Mouse (Mus musculus) hindbrain, embryonic 11.5 days (tissue): ENCODE data around the gene Gal. TPM values are rescaled to one million over a fixed set of nuclear protein-coding genes. Genes with fewer than 3 reads are reported as not detected.

Experiments
- ATAC-seq: fragments of 200-750 bp; cut with Nextera tagmentation; 2 replicates; pipeline ENCODE4 v1.8.0; 2017; ENCODE audit warnings: mild to moderate bottlenecking, moderate TSS enrichment, moderate library complexity; ENCODE audit not compliant: low FRiP score
- DNase-seq: peaks from one replicate; pipeline ENCODE4 v3.0.0-alpha.2; 2015; ENCODE audit warnings: low spot score
- H3K27ac ChIP-seq: fragments of 300-500 bp; sonication (generic); 2 replicates; pipeline ENCODE4 v1.5.1; 2014; ENCODE audit warnings: mild to moderate bottlenecking, low read depth, low read length
- H3K27me3 ChIP-seq: fragments of 300-500 bp; sonication (generic); 2 replicates; pipeline ENCODE4 v1.6.1; 2014; ENCODE audit warnings: mild to moderate bottlenecking, low read length, moderate library complexity, mixed read lengths; ENCODE audit not compliant: control insufficient read depth, insufficient read depth
- H3K36me3 ChIP-seq: fragments of 300-500 bp; sonication (generic); 2 replicates; pipeline ENCODE4 v1.6.1; 2014; ENCODE audit warnings: mild to moderate bottlenecking, low read length, moderate library complexity, mixed read lengths; ENCODE audit not compliant: control insufficient read depth, insufficient read depth
- H3K4me1 ChIP-seq: fragments of 300-500 bp; sonication (generic); replicated peaks from 2 replicates; pipeline ENCODE4 v1.6.1; 2014; ENCODE audit warnings: low read length, mixed read lengths; ENCODE audit not compliant: control insufficient read depth, insufficient read depth
- H3K4me2 ChIP-seq: fragments of 300-500 bp; sonication (generic); replicated peaks from 2 replicates; pipeline ENCODE4 v1.6.1; 2014; ENCODE audit warnings: mild to moderate bottlenecking, low read depth, low read length
- H3K4me3 ChIP-seq: fragments of 300-500 bp; sonication (generic); 2 replicates; pipeline ENCODE4 v1.5.1; 2014; ENCODE audit warnings: low read depth, low read length
- H3K9ac ChIP-seq: fragments of 300-500 bp; sonication (generic); 2 replicates; pipeline ENCODE4 v1.6.1; 2014; ENCODE audit warnings: low read depth, low read length
- H3K9me3 ChIP-seq: fragments of 300-500 bp; sonication (generic); 2 replicates; pipeline ENCODE4 v1.6.1; 2016; ENCODE audit warnings: low read length; ENCODE audit not compliant: control insufficient read depth
- WGBS: fragments of 180-500 bp; shearing (Covaris S2); extraction: QIAGEN DNeasy Blood & Tissue Kit; methylation state at CpG from one replicate; pipeline ENCODE4 v1.1.7; 2014; 5-methylcytosine and 5-hydroxymethylcytosine counted together
- polyA plus RNA-seq: library from polyadenylated mRNA; unstranded; fragments of >200 nt; fragmentation: Nextera tagmentation; extraction: Ambion mirVana; gene quantifications from 2 replicates; pipeline ENCODE4 v1.2.1, GENCODE M21; 2014

The Gal gene
- polyA plus RNA-seq, 1 experiment from 2014 or later, result 1.3 TPM

DNA sequence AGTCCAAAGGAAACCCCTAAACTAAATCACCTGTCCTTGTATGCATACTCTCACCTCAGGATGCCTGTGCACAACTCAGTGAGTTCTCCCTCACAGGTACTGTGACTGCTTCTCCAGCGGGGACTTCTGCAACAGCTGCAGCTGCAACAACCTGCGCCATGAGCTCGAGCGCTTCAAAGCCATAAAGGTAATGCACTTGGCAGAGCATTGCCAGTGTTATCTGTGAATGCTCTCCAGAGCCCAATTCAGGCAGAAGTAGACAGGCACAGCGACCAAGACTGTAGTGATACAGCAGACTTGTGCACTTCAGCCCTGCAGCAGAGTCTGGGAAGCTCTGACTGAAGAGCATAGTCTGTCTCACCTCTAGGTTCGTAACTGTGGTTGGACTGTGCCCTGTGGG, 12.0 kb downstream of the Gal start:
- H3K27me3 ChIP-seq, result no peaks in the 10 kb centered on the region
- ATAC-seq, result no peak
- no peak overlapping the region for H3K4me2 ChIP-seq
- H3K9me3 ChIP-seq, result 0 out of 2 replicates have a peak, but pooled peaks cover 2% of the 10 kb centered on the region
- H3K4me3 ChIP-seq, result no peak overlapping the region
- 80% methylated on average over 6 of the region's 6 CpGs for WGBS
- H3K27ac ChIP-seq, result no peak overlapping the region
- no peak overlapping the region for H3K9ac ChIP-seq
- DNase-seq, result no peak
- H3K4me1 ChIP-seq, result no peaks in the 10 kb centered on the region
- no peaks in the 10 kb centered on the region for H3K36me3 ChIP-seq

DNA sequence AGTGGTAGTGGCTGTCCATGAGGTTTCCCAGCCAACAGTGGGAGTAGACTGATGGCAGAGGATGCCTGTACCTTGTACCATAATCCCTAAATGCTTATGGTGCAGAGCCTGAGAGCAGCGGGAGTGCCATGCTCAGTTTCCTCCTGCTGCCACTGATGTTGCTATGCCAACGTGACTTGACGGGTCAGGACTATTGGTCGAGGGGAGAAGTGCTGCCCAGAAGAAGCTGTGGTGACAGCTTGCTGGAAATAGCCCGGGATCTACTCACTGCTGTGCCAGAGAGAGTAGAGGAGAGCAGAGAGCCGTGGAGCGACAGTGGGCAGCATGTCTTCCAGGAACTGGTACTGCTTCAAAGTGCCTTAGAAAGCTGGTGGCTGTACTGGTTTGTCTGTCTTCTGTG, 12.4 kb downstream of the Gal start:
- Histone ChIP-seq H3K36me3 (no peaks in the 10 kb centered on the region), H3K9ac (no peak overlapping the region), H3K4me2 (no peak overlapping the region), H3K27me3 (no peaks in the 10 kb centered on the region), H3K27ac (no peak overlapping the region), H3K9me3 (0 out of 2 replicates have a peak, but pooled peaks cover 2% of the 10 kb centered on the region), H3K4me3 (no peak overlapping the region), H3K4me1 (no peaks in the 10 kb centered on the region)
- DNase-seq (no peak), ATAC-seq (no peak)
- WGBS, result 64% methylated on average over 7 of the region's 7 CpGs

DNA sequence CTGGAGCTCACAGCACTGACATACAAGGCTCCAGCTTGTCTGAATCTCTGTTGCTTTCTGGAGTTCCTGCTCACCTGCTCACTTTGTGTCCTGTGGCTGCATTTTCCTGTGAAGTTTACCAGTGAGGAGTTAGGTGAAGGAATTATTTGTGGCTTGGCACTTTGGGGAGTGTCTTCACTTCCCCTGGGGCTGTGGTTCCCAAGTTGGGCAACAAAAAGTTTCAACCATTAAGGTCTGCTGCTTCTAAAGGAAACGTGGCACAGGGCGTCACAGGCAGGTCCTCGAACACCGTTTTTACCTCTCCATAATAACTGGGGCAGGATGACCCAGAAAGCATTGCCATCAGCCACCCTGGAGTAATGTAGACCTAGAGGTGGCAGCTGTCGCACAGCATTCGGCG, 12.8 kb downstream of the Gal start:
- no peaks in the 10 kb centered on the region for H3K4me1 ChIP-seq
- H3K36me3 ChIP-seq, result no peaks in the 10 kb centered on the region
- ATAC-seq, result no peak
- WGBS, result 84% methylated on average over 7 of the region's 7 CpGs
- DNase-seq, result no peak
- H3K27ac ChIP-seq, result no peak overlapping the region
- H3K4me2 ChIP-seq, result no peak overlapping the region
- no peak overlapping the region for H3K4me3 ChIP-seq
- no peak overlapping the region for H3K9ac ChIP-seq
- no peaks in the 10 kb centered on the region for H3K27me3 ChIP-seq
- H3K9me3 ChIP-seq, result 0 out of 2 replicates have a peak, but pooled peaks cover 2% of the 10 kb centered on the region

DNA sequence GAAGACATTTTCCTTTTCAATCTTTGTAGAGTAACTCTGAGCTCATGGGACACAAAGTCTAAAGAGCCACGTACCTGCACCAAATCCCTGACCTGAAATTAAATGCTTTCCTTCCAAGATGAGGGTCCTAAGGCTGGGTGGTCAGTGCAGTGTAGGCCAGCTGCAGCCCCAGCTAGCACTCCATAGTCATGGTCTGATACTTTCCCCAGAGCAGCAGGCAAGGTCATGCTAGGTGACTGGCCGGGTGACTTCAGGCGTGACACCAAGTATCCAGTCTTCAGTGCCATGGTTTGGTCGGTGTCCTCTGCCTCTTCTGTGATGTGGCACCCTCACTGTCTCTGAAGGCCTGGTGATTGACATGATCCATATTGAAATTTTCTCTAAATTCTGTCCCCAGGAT, 14.3 kb downstream of the Gal start:
- ATAC-seq (no peak), DNase-seq (no peak)
- Histone ChIP-seq H3K36me3 (no peaks in the 10 kb centered on the region), H3K9me3 (0 out of 2 replicates have a peak, but pooled peaks cover 2% of the 10 kb centered on the region), H3K4me1 (no peaks in the 10 kb centered on the region), H3K9ac (no peak overlapping the region), H3K27ac (no peak overlapping the region), H3K4me3 (no peak overlapping the region), H3K27me3 (no peaks in the 10 kb centered on the region), H3K4me2 (no peak overlapping the region)
- WGBS, result 87% methylated on average over 4 of the region's 4 CpGs

GRCm38 (mm10) chr19:3394216-3394615, 20.1 kb downstream of the Gal start:
- H3K4me1 ChIP-seq, result no peaks in the 10 kb centered on the region
- no peak overlapping the region for H3K9ac ChIP-seq
- H3K27me3 ChIP-seq, result no peaks in the 10 kb centered on the region
- no peaks in the 10 kb centered on the region for H3K9me3 ChIP-seq
- no peak overlapping the region for H3K27ac ChIP-seq
- 80% methylated on average over 3 of the region's 3 CpGs for WGBS
- no peak overlapping the region for H3K4me3 ChIP-seq
- no peak for ATAC-seq
- H3K36me3 ChIP-seq, result no peaks in the 10 kb centered on the region
- no peak overlapping the region for H3K4me2 ChIP-seq
- no peak for DNase-seq

DNA sequence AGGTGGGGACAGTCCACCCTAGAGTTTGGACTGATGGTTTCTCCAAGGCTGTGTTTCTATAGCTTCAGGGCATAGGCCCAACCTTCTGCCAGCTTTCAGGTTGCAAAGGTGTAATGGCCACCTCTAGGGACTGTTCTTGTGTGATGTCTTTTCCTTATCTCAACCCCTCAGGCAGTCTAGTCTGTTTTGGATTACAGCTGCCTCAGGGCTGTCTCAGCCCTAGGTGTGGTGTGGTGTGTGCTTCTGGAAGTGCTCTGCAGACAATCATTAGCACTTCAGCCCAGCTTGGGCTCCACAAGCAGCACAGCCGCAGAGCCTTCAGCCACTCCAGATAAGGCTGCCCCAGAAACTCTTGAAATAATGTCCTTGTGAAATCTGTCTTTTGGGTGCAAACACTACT, 22.0 kb downstream of the Gal start:
- 88% methylated on average over 1 of the region's 1 CpGs for WGBS

GRCm38 (mm10) chr19:3389089-3389488, 25.3 kb downstream of the Gal start:
- Histone ChIP-seq H3K27me3 (no peaks in the 10 kb centered on the region), H3K9me3 (no peaks in the 10 kb centered on the region), H3K4me2 (peak overlapping the region; percentile 72), H3K9ac (peak overlapping the region; percentile 54), H3K4me3 (peak overlapping the region; percentile 34), H3K27ac (no peak overlapping the region), H3K4me1 (no peaks in the 10 kb centered on the region), H3K36me3 (no peaks in the 10 kb centered on the region)
- ATAC-seq, result peak; percentile 94
- under 1% methylated on average over 34 of the region's 43 CpGs for WGBS
- peak; percentile 86 for DNase-seq

More for the DNA sequence above, 22.0 kb downstream of the Gal start:
- Histone ChIP-seq H3K36me3 (no peaks in the 10 kb centered on the region), H3K9me3 (no peaks in the 10 kb centered on the region), H3K27me3 (no peaks in the 10 kb centered on the region), H3K4me2 (no peak overlapping the region), H3K27ac (no peak overlapping the region), H3K9ac (no peak overlapping the region), H3K4me1 (no peaks in the 10 kb centered on the region), H3K4me3 (no peak overlapping the region)
- ATAC-seq (no peak), DNase-seq (no peak)

- peak within 1 kb of the TSS; percentile 54 for H3K9ac ChIP-seq
- peak within 1 kb of the TSS; percentile 34 for H3K4me3 ChIP-seq
- peak within 1 kb of the TSS; percentile 72 for H3K4me2 ChIP-seq
- H3K9me3 ChIP-seq, result no peaks in the 10 kb centered on the region
- H3K36me3 ChIP-seq, result no peaks in the 10 kb centered on the region
- H3K27ac ChIP-seq, result no peak within 1 kb of the TSS
- no peaks in the 10 kb centered on the region for H3K27me3 ChIP-seq
- no peaks in the 10 kb centered on the region for H3K4me1 ChIP-seq
- DNase-seq (peak; percentile 87), ATAC-seq (peak; percentile 82)
- WGBS, result 2% methylated on average over 32 of the region's 33 CpGs
These were observed 25.7 kb downstream of the Gal start, which contains the start of gene Tesmin for GRCm38 (mm10) chr19:3388629-3389057. Gene Tesmin (plus strand): TSS chr19:3388857.

GRCm38 (mm10) chr19:3388061-3388460, 26.3 kb downstream of the Gal start:
- H3K4me1 ChIP-seq, result no peaks in the 10 kb centered on the region
- no peaks in the 10 kb centered on the region for H3K9me3 ChIP-seq
- 65% methylated on average over 6 of the region's 6 CpGs for WGBS
- H3K36me3 ChIP-seq, result no peaks in the 10 kb centered on the region
- DNase-seq (no peak), ATAC-seq (no peak)
- no peak overlapping the region for H3K9ac ChIP-seq
- H3K4me2 ChIP-seq, result no peak overlapping the region
- H3K27ac ChIP-seq, result no peak overlapping the region
- no peak overlapping the region for H3K4me3 ChIP-seq
- H3K27me3 ChIP-seq, result no peaks in the 10 kb centered on the region
